Mouse (Mus musculus): ENCODE measurements at regions not wholly inside any gene's neighbourhood (a gene's known extent, or its start where the extent isn't known, plus 50 kb on each side); places are given as distances from the start of the nearest gene placed in this dataset.

- Histone ChIP-seq H3K4me2 (no peak overlapping the region), H3K27me3 (no peaks in the 10 kb centered on the region), H3K9ac (no peak overlapping the region), H3K27ac (no peak overlapping the region), H3K9me3 (no peaks in the 10 kb centered on the region), H3K36me3 (no peaks in the 10 kb centered on the region), H3K4me1 (replicated peaks) (peaks cover 6% of the 10 kb centered on the region; the same call in 1 of the 2 replicates), H3K4me3 (no peak overlapping the region)
- ATAC-seq (ENCODE audit: low FRiP score), result 0 out of 2 replicates have a peak, but pooled peaks have one; percentile 7
- WGBS, result 25% methylated on average over 6 of the region's 6 CpGs
Observed at GRCm38 (mm10) chr8:18158619-18159018, 819.4 kb downstream of the Defb40 start.

DNA sequence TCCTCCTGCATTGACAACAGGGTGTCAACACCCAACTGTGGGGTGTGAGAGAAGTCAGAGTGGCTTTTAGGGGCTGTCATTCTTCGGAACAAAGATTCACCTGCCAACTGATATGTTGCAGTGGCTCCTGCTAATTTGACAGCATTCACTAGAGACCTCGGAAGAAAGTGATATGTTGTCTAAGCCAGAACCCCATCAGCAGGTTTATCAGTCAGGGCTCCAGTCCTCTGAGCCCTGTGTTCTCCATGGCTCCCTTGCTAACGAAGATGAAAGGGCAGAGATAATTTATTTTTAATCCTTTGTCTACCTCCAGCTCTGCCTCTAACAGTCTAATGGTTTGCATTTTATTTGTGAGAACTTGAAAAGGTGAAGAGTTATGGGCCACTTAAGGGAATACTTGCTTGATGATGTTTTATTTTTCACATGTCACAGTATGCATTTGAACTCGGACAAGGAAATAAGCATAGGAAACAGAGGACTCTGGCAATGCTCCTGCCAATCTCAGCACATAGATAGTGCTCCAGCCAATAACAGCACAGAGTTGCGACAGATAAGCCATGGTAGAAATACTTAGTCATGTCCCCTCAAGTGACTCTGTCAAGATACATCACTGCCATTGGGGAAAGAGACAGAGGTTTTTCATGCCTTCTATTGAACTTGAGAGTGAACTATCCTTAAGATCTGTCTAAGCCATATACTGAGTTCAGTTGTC lies 862.6 kb downstream of the Defb40 start:
- H3K27ac ChIP-seq, result no peak overlapping the region
- no peaks in the 10 kb centered on the region for H3K9me3 ChIP-seq
- H3K4me2 ChIP-seq, result no peak overlapping the region
- WGBS, result 83% methylated on average over 5 of the region's 5 CpGs
- ATAC-seq (ENCODE audit: low FRiP score), result no peak
- H3K36me3 ChIP-seq, result no peaks in the 10 kb centered on the region
- H3K4me3 ChIP-seq, result no peak overlapping the region
- H3K27me3 ChIP-seq, result no peaks in the 10 kb centered on the region
- H3K4me1 ChIP-seq (replicated peaks), result no peaks in the 10 kb centered on the region
- H3K9ac ChIP-seq, result no peak overlapping the region

- 73% methylated on average over 5 of the region's 5 CpGs for WGBS
- Histone ChIP-seq H3K36me3 (no peaks in the 10 kb centered on the region), H3K27me3 (no peaks in the 10 kb centered on the region), H3K4me2 (no peak overlapping the region), H3K27ac (no peak overlapping the region), H3K4me1 (replicated peaks) (no peaks in the 10 kb centered on the region), H3K4me3 (no peak overlapping the region), H3K9me3 (no peaks in the 10 kb centered on the region), H3K9ac (no peak overlapping the region)
- ATAC-seq (ENCODE audit: low FRiP score), result no peak
Observed at GRCm38 (mm10) chr8:18113262-18113661, 864.8 kb downstream of the Defb40 start.

DNA sequence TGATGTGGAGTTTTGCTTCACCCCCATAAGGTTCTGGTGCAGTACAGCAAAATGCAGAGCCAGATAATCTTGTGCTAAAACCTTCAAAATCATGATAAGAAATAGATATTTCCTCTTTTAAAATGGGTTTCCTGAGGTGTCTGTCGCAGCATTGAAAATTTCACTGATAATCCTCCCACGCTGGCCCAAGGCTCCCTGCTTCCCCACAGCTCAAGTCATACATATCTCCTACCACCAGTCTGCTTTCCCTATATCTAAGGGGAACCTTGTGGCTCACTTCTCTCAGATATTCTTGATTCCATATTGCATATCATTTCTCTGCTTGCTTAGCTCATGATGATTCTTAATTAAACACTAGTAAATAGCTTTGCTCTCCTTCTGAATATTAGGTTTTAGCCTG lies 868.6 kb downstream of the Defb40 start:
- Histone ChIP-seq H3K9me3 (no peaks in the 10 kb centered on the region), H3K36me3 (no peaks in the 10 kb centered on the region), H3K4me2 (no peak overlapping the region), H3K9ac (no peak overlapping the region), H3K4me3 (no peak overlapping the region), H3K27me3 (no peaks in the 10 kb centered on the region), H3K27ac (no peak overlapping the region), H3K4me1 (replicated peaks) (no peaks in the 10 kb centered on the region)
- no peak for ATAC-seq (ENCODE audit: low FRiP score)
- 91% methylated on average over 2 of the region's 2 CpGs for WGBS

GRCm38 (mm10) chr8:18106827-18107226 lies 871.2 kb downstream of the Defb40 start:
- Histone ChIP-seq H3K27ac (no peak overlapping the region), H3K4me1 (replicated peaks) (no peaks in the 10 kb centered on the region), H3K4me2 (no peak overlapping the region), H3K4me3 (no peak overlapping the region), H3K9me3 (no peaks in the 10 kb centered on the region), H3K36me3 (no peaks in the 10 kb centered on the region), H3K27me3 (no peaks in the 10 kb centered on the region), H3K9ac (no peak overlapping the region)
- no peak for ATAC-seq (ENCODE audit: low FRiP score)
- WGBS, result 40% methylated on average over 2 of the region's 2 CpGs

DNA sequence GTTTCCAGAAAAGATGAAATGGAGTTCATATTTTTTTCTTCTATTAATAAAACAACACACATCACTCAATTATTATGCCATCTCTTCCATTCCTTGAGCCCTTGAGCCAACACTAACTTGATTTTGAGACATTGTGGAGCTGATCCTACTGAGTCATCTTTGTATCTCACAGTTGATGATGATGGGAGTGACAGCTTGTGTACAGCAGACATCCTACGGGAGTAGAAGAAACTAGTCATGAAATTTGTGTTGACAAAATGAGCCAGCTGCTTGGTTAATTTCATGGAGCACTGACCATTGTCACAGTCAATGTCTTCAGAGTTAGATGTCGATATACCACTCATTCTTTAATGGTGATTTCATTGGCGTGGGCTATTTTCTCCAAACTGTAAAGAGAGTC lies 912.6 kb downstream of the Defb40 start:
- no peaks in the 10 kb centered on the region for H3K4me1 ChIP-seq (replicated peaks)
- no peaks in the 10 kb centered on the region for H3K9me3 ChIP-seq
- H3K27ac ChIP-seq, result no peak overlapping the region
- no peak overlapping the region for H3K4me2 ChIP-seq
- H3K9ac ChIP-seq, result no peak overlapping the region
- no peaks in the 10 kb centered on the region for H3K36me3 ChIP-seq
- WGBS, result 83% methylated on average over 3 of the region's 3 CpGs
- ATAC-seq (ENCODE audit: low FRiP score), result no peak
- no peak overlapping the region for H3K4me3 ChIP-seq
- no peaks in the 10 kb centered on the region for H3K27me3 ChIP-seq

- H3K9me3 ChIP-seq, result no peaks in the 10 kb centered on the region
- no peak overlapping the region for H3K4me3 ChIP-seq
- no peak for ATAC-seq (ENCODE audit: low FRiP score)
- WGBS, result 85% methylated on average over 2 of the region's 2 CpGs
- no peaks in the 10 kb centered on the region for H3K36me3 ChIP-seq
- H3K27ac ChIP-seq, result no peak overlapping the region
- H3K27me3 ChIP-seq, result no peaks in the 10 kb centered on the region
- no peaks in the 10 kb centered on the region for H3K4me1 ChIP-seq (replicated peaks)
- H3K4me2 ChIP-seq, result no peak overlapping the region
- H3K9ac ChIP-seq, result no peak overlapping the region
Observed at GRCm38 (mm10) chr8:18059526-18059925, 918.5 kb downstream of the Defb40 start.

DNA sequence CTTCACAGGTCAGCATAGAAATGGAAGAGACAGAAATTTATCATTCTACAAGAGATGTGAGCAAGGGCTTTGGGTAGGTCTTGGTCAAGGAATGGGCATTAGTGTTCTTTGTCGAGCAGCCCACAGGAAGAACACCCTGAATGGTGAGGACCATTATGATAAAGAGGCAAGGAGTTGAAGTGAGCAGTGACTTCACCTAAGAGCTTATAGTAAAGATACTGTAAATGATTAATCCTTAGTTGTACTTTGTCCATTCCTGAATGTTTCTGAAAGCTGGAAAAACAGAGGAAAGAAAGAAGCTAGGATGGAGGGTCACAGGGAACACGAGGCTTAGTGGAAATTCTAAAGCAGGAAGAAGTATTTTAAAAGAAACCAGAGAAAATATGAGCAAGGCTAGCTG lies 956.9 kb downstream of the Defb40 start:
- Histone ChIP-seq H3K4me3 (no peak overlapping the region), H3K36me3 (no peaks in the 10 kb centered on the region), H3K9me3 (no peaks in the 10 kb centered on the region), H3K4me2 (no peak overlapping the region), H3K4me1 (replicated peaks) (no peaks in the 10 kb centered on the region), H3K9ac (no peak overlapping the region), H3K27ac (no peak overlapping the region), H3K27me3 (no peaks in the 10 kb centered on the region)
- no peak for ATAC-seq (ENCODE audit: low FRiP score)
- 69% methylated on average over 2 of the region's 2 CpGs for WGBS

DNA sequence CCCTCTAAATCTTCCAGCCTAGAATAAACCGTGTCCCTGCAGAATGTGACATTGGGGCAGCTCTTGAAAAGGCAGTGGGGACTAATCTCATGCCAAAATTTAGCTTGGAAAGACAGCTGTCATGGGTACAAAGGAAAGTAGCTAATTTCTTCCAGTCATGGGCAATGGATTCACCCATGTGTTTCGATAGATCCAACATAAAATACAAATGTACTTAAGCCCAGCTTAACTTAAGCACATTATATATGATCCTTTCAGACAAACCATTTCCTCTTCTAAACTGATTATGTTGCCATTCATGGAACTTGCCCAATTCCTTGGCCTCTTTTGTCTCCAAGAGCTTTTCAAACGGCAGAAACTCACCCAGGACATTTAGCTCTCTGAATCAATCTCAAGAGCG lies 970.5 kb downstream of the Defb40 start:
- 77% methylated on average over 4 of the region's 4 CpGs for WGBS
- no peaks in the 10 kb centered on the region for H3K4me1 ChIP-seq (replicated peaks)
- H3K9ac ChIP-seq, result no peak overlapping the region
- H3K36me3 ChIP-seq, result no peaks in the 10 kb centered on the region
- H3K4me2 ChIP-seq, result no peak overlapping the region
- no peak for ATAC-seq (ENCODE audit: low FRiP score)
- no peak overlapping the region for H3K4me3 ChIP-seq
- H3K27ac ChIP-seq, result no peak overlapping the region
- H3K9me3 ChIP-seq, result no peaks in the 10 kb centered on the region
- no peaks in the 10 kb centered on the region for H3K27me3 ChIP-seq

GRCm38 (mm10) chr8:18005660-18006059 lies 972.4 kb downstream of the Defb40 start:
- H3K4me2 ChIP-seq, result no peak overlapping the region
- H3K36me3 ChIP-seq, result no peaks in the 10 kb centered on the region
- H3K9me3 ChIP-seq, result no peaks in the 10 kb centered on the region
- no peak for ATAC-seq (ENCODE audit: low FRiP score)
- no peaks in the 10 kb centered on the region for H3K4me1 ChIP-seq (replicated peaks)
- H3K4me3 ChIP-seq, result no peak overlapping the region
- no peaks in the 10 kb centered on the region for H3K27me3 ChIP-seq
- H3K27ac ChIP-seq, result no peak overlapping the region
- H3K9ac ChIP-seq, result no peak overlapping the region
- 88% methylated on average over 2 of the region's 2 CpGs for WGBS

- no peaks in the 10 kb centered on the region for H3K27me3 ChIP-seq
- no peaks in the 10 kb centered on the region for H3K9me3 ChIP-seq
- H3K4me3 ChIP-seq, result no peak overlapping the region
- H3K36me3 ChIP-seq, result no peaks in the 10 kb centered on the region
- ATAC-seq (ENCODE audit: low FRiP score), result no peak
- H3K4me2 ChIP-seq, result no peak overlapping the region
- no peak overlapping the region for H3K9ac ChIP-seq
- H3K4me1 ChIP-seq (replicated peaks), result no peaks in the 10 kb centered on the region
- no peak overlapping the region for H3K27ac ChIP-seq
- WGBS, result 83% methylated on average over 5 of the region's 5 CpGs
Observed at GRCm38 (mm10) chr8:18000750-18001149, 977.3 kb downstream of the Defb40 start.

- no peak overlapping the region for H3K4me2 ChIP-seq
- H3K9ac ChIP-seq, result no peak overlapping the region
- H3K27ac ChIP-seq, result no peak overlapping the region
- no peak for ATAC-seq (ENCODE audit: low FRiP score)
- no peaks in the 10 kb centered on the region for H3K27me3 ChIP-seq
- no peak overlapping the region for H3K4me3 ChIP-seq
- H3K4me1 ChIP-seq (replicated peaks), result no peaks in the 10 kb centered on the region
- WGBS, result 78% methylated on average over 1 of the region's 1 CpGs
- no peaks in the 10 kb centered on the region for H3K9me3 ChIP-seq
- H3K36me3 ChIP-seq, result no peaks in the 10 kb centered on the region
Observed at GRCm38 (mm10) chr8:17984779-17985178, 993.3 kb downstream of the Defb40 start.

DNA sequence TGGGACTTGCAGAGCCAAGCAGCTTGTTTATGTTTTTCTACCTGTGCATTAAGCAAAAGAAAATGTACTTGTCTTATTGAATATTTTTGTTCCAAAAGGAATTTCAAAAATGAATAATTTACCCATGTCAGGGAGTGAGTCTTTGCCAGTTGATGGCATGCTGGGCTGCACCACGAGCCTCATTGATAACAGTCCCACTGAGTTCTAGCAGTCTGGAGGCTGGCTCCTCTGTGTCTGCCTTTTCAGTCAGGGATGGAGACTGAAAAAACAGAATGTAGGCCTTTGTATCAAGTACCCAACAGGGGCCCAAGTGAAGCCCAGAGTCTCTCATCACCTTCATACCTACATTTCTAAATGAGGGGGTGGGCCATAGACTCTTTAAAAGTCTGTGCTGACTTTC lies 1029.2 kb downstream of the Defb40 start:
- Histone ChIP-seq H3K4me3 (no peak overlapping the region), H3K9me3 (no peaks in the 10 kb centered on the region), H3K9ac (no peak overlapping the region), H3K27ac (0 out of 2 replicates have a peak overlapping the region, but pooled peaks have one; percentile 12), H3K4me1 (replicated peaks) (peaks cover 16% of the 10 kb centered on the region), H3K36me3 (no peaks in the 10 kb centered on the region), H3K27me3 (no peaks in the 10 kb centered on the region), H3K4me2 (peak overlapping the region; percentile 45)
- ATAC-seq (ENCODE audit: low FRiP score), result no peak
- WGBS, result 41% methylated on average over 1 of the region's 1 CpGs
